Mouse (Mus musculus): ENCODE measurements around the gene Naglu. TPM values are rescaled to one million over a fixed set of nuclear protein-coding genes. Genes with fewer than 3 reads are reported as not detected.

Gene Naglu
- polyA plus RNA-seq, 1 experiment from 2014 or later: 19.3 TPM

DNA sequence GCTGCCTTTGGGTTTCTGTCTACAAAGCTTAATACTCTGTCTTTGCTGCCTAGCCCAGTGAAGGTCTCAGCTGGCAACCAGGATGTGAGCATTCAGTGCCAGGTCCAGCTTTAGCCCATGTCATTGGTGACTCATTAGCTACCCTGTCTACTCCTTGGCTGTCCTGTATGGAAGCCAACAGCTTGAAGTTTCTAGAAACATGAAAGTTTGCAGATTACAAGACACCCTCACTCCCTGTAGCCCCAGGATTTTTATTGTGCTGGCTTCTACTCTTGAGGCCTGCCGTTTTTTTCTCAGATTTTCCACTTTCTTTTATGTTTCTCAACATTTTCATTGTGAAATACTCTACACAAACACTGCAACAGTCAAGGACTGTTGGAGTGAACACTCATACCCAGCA is 20.1 kb downstream of the Naglu start:
- Histone ChIP-seq H3K4me1 (ENCODE audit: insufficient read depth) (peaks cover 26% of the 10 kb centered on the region), H3K9ac (replicated peaks) (no peak overlapping the region), H3K9me3 (ENCODE audit: low read length) (no peaks in the 10 kb centered on the region), H3K36me3 (replicated peaks; ENCODE audit: insufficient read depth, low read length) (peaks cover 56% of the 10 kb centered on the region), H3K27ac (ENCODE audit: low read depth) (no peak overlapping the region), H3K4me3 (ENCODE audit: low read depth, low read length) (no peak overlapping the region), H3K27me3 (ENCODE audit: insufficient read depth, low read length) (no peaks in the 10 kb centered on the region), H3K4me2 (ENCODE audit: low read depth, low read length) (no peak overlapping the region)
- TF ChIP-seq EP300 (IDR thresholded peaks at IDR 0.05; ENCODE audit: low read depth): no peak
- no peak for TF ChIP-seq CTCF (IDR thresholded peaks at IDR 0.05; ENCODE audit: low read depth)
- DNase-seq: no peak
- 60% methylated on average over 1 of the region's 1 CpGs for WGBS (ENCODE audit: insufficient replicate concordance)
- no peak for ATAC-seq

DNA sequence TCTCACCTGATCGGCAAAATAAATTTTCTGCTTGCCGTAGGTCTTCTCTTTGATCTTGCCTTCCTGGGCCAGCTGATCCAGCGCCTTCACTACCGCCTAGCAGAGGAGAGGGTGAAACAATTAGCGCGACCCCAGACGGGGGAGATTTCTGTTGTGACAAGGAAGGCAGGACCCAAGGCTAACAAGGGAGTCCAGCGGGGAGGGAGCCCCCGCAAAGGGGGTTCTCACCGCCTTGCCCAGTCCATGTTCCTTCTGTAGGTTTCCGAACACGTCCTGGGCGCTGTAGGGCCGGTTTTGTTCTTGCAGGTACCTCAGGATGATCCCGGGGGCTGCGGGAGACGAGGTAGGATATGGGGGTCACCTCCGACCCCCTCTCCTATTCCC is 25.1 kb downstream of the Naglu start:
- Histone ChIP-seq H3K9ac (replicated peaks) (peak overlapping the region; percentile 82), H3K36me3 (replicated peaks; ENCODE audit: insufficient read depth, low read length) (peaks cover 69% of the 10 kb centered on the region), H3K4me1 (ENCODE audit: insufficient read depth) (peaks cover 12% of the 10 kb centered on the region), H3K27me3 (ENCODE audit: insufficient read depth, low read length) (no peaks in the 10 kb centered on the region), H3K9me3 (ENCODE audit: low read length) (no peaks in the 10 kb centered on the region), H3K4me3 (ENCODE audit: low read depth, low read length) (peak overlapping the region; percentile 76), H3K27ac (ENCODE audit: low read depth) (0 out of 2 replicates have a peak overlapping the region, but pooled peaks have one; percentile 97), H3K4me2 (ENCODE audit: low read depth, low read length) (peak overlapping the region; percentile 83)
- ATAC-seq: peak; percentile 5
- WGBS (ENCODE audit: insufficient replicate concordance): 1% methylated on average over 18 of the region's 18 CpGs
- no peak for DNase-seq
- no peak for TF ChIP-seq EP300 (IDR thresholded peaks at IDR 0.05; ENCODE audit: low read depth)
- no peak for TF ChIP-seq CTCF (IDR thresholded peaks at IDR 0.05; ENCODE audit: low read depth)

DNA sequence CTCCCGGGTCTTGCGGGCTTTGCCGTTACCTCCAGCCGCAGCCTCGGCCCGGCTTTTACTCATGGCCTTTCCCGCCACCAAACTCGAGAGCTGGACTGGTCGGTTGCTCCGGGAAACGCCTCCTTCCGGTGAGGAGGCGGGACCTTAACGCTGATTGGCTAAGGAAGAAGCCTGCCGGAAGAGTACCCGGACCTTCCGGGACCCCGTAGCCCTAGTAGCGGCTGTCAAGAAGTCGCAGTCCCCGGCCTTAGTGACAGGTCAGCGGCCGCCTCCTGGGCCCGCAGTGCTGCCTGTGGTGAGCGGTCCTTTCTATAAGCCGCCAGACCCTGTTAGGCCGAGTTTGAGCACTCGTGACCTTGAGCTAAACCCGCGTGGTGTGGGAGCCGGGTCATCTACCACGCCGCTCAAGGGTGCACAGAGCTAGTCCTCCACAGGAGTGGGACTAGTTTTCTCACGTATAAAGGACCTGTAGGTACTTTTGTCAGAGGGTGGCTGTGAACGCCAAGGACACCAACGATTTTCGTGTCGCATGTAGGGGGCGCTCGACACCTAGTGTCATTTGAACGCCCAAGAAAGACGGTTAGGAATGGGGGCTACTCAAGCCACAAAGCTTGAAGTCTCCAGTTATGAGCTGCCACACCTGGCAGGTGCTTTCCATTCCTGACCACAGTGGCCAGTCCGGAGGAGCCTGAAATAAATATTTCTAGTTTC is 25.7 kb downstream of the Naglu start, which contains the start of gene Psmc3ip:
Psmc3ip (minus strand) TSS at position 123 of the 711 bp plus-strand sequence.
- no peaks in the 10 kb centered on the region for H3K9me3 ChIP-seq (ENCODE audit: low read length)
- no peaks in the 10 kb centered on the region for H3K27me3 ChIP-seq (ENCODE audit: insufficient read depth, low read length)
- H3K4me2 ChIP-seq (ENCODE audit: low read depth, low read length): peak within 1 kb of the TSS; percentile 83
- DNase-seq (peak; percentile 96), ATAC-seq (peak; percentile 98)
- peak within 1 kb of the TSS; percentile 82 for H3K9ac ChIP-seq (replicated peaks)
- H3K4me1 ChIP-seq (ENCODE audit: insufficient read depth): peaks cover 12% of the 10 kb centered on the region
- H3K36me3 ChIP-seq (replicated peaks; ENCODE audit: insufficient read depth, low read length): peaks cover 73% of the 10 kb centered on the region
- peak within 1 kb of the TSS; percentile 76 for H3K4me3 ChIP-seq (ENCODE audit: low read depth, low read length)
- WGBS (ENCODE audit: insufficient replicate concordance): 1% methylated on average over 43 of the region's 43 CpGs
- peak within 1 kb of the TSS; percentile 97 for H3K27ac ChIP-seq (ENCODE audit: low read depth)
- peak; percentile 89 for TF ChIP-seq CTCF (IDR thresholded peaks at IDR 0.05; ENCODE audit: low read depth)
- peak; percentile 24; the same call in 1 of the 2 replicates for TF ChIP-seq EP300 (IDR thresholded peaks at IDR 0.05; ENCODE audit: low read depth)

DNA sequence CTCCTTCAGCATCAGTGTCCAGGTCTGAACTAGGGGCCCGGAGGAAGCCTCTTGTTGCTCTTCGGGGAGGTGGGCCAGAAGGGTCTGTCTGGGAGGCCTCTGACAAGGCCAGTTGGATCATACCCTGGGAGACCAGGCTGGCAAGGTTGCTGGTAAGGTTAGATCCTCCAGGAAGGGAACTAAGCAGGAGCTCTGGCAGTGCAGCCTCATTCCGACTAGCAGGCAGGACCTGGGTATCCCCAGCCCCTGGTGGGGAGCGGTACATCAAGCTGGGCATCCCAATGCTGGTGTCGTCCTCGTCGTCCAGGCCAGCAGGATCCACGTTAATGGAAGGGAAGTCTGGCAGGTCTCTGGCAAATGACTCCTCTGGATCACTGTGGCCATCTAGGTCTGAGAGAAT is 28.4 kb downstream of the Naglu start:
- Histone ChIP-seq H3K4me1 (ENCODE audit: insufficient read depth) (peaks cover 12% of the 10 kb centered on the region), H3K9me3 (ENCODE audit: low read length) (no peaks in the 10 kb centered on the region), H3K9ac (replicated peaks) (no peak overlapping the region), H3K36me3 (replicated peaks; ENCODE audit: insufficient read depth, low read length) (peaks cover 70% of the 10 kb centered on the region), H3K27me3 (ENCODE audit: insufficient read depth, low read length) (no peaks in the 10 kb centered on the region), H3K27ac (ENCODE audit: low read depth) (no peak overlapping the region), H3K4me3 (ENCODE audit: low read depth, low read length) (no peak overlapping the region), H3K4me2 (ENCODE audit: low read depth, low read length) (no peak overlapping the region)
- no peak for TF ChIP-seq EP300 (IDR thresholded peaks at IDR 0.05; ENCODE audit: low read depth)
- TF ChIP-seq CTCF (IDR thresholded peaks at IDR 0.05; ENCODE audit: low read depth): no peak
- ATAC-seq (no peak), DNase-seq (no peak)
- WGBS (ENCODE audit: insufficient replicate concordance): 87% methylated on average over 8 of the region's 8 CpGs

DNA sequence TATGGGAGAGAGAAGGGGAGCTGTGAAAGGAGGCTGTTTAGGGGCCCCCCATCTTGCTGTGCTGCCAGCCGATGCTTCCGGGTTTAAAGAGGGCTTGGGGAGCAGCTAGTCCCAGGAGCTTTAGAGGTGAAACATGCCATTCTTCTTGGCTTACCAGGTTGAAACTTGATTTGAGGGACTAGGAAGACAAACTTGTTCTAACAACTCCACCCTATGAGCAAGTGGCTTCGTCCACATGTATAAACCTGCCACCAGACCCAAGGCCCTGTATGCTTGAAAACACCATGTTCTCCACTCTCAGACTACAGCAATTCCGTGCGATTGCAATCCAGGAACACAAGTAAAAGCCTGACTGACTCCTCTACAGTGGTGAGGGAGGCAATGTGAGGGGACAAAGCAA is 33.2 kb downstream of the Naglu start:
- ATAC-seq (no peak), DNase-seq (no peak)
- TF ChIP-seq EP300 (IDR thresholded peaks at IDR 0.05; ENCODE audit: low read depth) (no peak), CTCF (IDR thresholded peaks at IDR 0.05; ENCODE audit: low read depth) (no peak)
- H3K27ac ChIP-seq (ENCODE audit: low read depth): no peak overlapping the region
- H3K36me3 ChIP-seq (replicated peaks; ENCODE audit: insufficient read depth, low read length): peaks cover 70% of the 10 kb centered on the region
- no peak overlapping the region for H3K9ac ChIP-seq (replicated peaks)
- H3K9me3 ChIP-seq (ENCODE audit: low read length): no peaks in the 10 kb centered on the region
- 92% methylated on average over 5 of the region's 5 CpGs for WGBS (ENCODE audit: insufficient replicate concordance)
- no peak overlapping the region for H3K4me3 ChIP-seq (ENCODE audit: low read depth, low read length)
- H3K4me2 ChIP-seq (ENCODE audit: low read depth, low read length): no peak overlapping the region
- H3K4me1 ChIP-seq (ENCODE audit: insufficient read depth): no peaks in the 10 kb centered on the region
- no peaks in the 10 kb centered on the region for H3K27me3 ChIP-seq (ENCODE audit: insufficient read depth, low read length)

DNA sequence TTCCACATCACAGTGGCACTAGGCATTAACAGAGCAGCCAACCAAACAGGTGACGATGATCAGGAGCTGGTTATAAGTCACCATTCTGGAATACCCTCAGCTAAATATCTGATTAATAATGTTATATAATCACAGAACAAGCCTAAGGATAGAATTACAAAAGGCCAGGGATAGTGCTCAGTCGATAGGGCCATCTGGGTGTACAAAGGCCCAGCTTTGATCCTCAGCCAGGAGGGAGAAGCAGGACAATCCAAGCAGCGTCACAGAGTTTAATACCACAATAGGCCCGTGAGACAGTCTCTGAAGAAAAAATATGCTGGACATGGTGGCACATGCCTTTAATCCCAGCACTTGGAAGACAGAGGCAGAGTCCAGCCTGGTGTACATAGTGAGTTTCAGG is 39.5 kb downstream of the Naglu start:
- Histone ChIP-seq H3K9ac (replicated peaks) (no peak overlapping the region), H3K4me3 (ENCODE audit: low read depth, low read length) (no peak overlapping the region), H3K27ac (ENCODE audit: low read depth) (no peak overlapping the region), H3K4me1 (ENCODE audit: insufficient read depth) (no peaks in the 10 kb centered on the region), H3K27me3 (ENCODE audit: insufficient read depth, low read length) (no peaks in the 10 kb centered on the region), H3K4me2 (ENCODE audit: low read depth, low read length) (no peak overlapping the region), H3K9me3 (ENCODE audit: low read length) (no peaks in the 10 kb centered on the region), H3K36me3 (replicated peaks; ENCODE audit: insufficient read depth, low read length) (peaks cover 14% of the 10 kb centered on the region)
- ATAC-seq (no peak), DNase-seq (no peak)
- TF ChIP-seq EP300 (IDR thresholded peaks at IDR 0.05; ENCODE audit: low read depth): no peak
- no peak for TF ChIP-seq CTCF (IDR thresholded peaks at IDR 0.05; ENCODE audit: low read depth)
- 87% methylated on average over 4 of the region's 4 CpGs for WGBS (ENCODE audit: insufficient replicate concordance)
